Mouse (Mus musculus) forebrain, embryonic 13.5 days (tissue): ENCODE data around the gene Cd37. TPM values are rescaled to one million over a fixed set of nuclear protein-coding genes. Genes with fewer than 3 reads are reported as not detected.

Experiments
- ATAC-seq: fragments of 200-750 bp; cut with Nextera tagmentation; 2 replicates; pipeline ENCODE4 v1.8.0; 2017
- H3K27ac ChIP-seq: fragments of 300-500 bp; sonication (generic); 2 replicates; pipeline ENCODE4 v1.5.1; 2015; ENCODE audit warnings: inconsistent platforms, mild to moderate bottlenecking, moderate library complexity
- H3K27me3 ChIP-seq: fragments of 300-500 bp; sonication (generic); 2 replicates; pipeline ENCODE4 v1.6.1; 2015; ENCODE audit warnings: mild to moderate bottlenecking, inconsistent platforms
- H3K36me3 ChIP-seq: fragments of 300-500 bp; sonication (generic); 2 replicates; pipeline ENCODE4 v1.6.1; 2015; ENCODE audit warnings: mild to moderate bottlenecking, inconsistent platforms; ENCODE audit not compliant: poor library complexity, severe bottlenecking
- H3K4me1 ChIP-seq: fragments of 300-500 bp; sonication (generic); 2 replicates; pipeline ENCODE4 v1.6.1; 2015; ENCODE audit warnings: inconsistent platforms
- H3K4me2 ChIP-seq: fragments of 300-500 bp; sonication (generic); 2 replicates; pipeline ENCODE4 v1.6.1; 2015; ENCODE audit warnings: inconsistent platforms, mild to moderate bottlenecking, moderate library complexity
- H3K4me3 ChIP-seq: fragments of 300-500 bp; sonication (generic); 2 replicates; pipeline ENCODE4 v1.5.1; 2015; ENCODE audit warnings: mild to moderate bottlenecking, inconsistent platforms
- H3K9ac ChIP-seq: fragments of 300-500 bp; sonication (generic); 2 replicates; pipeline ENCODE4 v1.6.1; 2015; ENCODE audit warnings: mild to moderate bottlenecking, inconsistent platforms
- H3K9me3 ChIP-seq: fragments of 300-500 bp; sonication (generic); replicated peaks from 2 replicates; pipeline ENCODE4 v1.6.1; 2016; ENCODE audit warnings: inconsistent platforms
- WGBS: fragments of 180-500 bp; shearing (Covaris S2); methylation state at CpG from one replicate; pipeline ENCODE4 v1.1.7; 2015; 5-methylcytosine and 5-hydroxymethylcytosine counted together
- polyA plus RNA-seq: library from polyadenylated mRNA; unstranded; fragments of >200 nt; fragmentation: Nextera tagmentation; extraction: Ambion mirVana; gene quantifications from 2 replicates; pipeline ENCODE4 v1.2.1, GENCODE M21; 2015

Cd37 gene
- polyA plus RNA-seq, 1 experiment from 2014 or later, result 0.96 TPM

DNA sequence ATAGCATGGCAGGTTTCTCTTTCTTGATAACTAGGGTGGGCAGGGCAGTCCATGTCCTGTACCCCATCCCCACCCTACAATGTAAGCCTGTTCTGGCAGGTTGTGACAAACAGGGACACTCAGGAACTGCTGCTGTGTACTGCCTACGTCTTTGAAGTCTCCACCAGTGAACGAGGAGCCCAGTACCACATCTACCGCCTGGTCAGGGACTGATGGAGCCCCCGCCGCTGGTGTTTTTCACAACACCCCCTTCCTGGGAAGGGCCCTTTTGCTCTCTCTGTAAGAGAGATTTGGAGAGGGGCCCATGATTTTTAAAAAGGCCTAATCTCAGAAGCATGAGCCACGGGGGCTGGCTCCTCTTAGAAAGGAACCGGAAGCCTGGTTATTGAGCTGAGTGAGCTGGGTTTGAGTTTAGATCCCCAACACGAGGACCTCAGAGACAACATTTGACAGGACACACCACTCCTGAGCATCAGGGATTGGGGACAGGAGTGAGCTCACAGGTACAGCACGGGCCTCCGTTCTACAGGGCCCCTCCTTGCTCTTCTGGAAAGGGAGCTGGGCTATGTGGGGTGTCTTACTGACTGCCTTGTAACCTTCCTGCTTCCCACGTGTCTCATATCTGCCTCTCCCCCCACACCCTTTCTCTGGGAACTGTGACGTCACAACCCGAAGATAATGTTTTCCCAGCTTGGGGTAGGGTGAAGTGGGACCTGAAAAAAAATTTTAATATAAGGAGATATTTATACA lies 6.0 kb downstream of the Cd37 start:
- H3K9ac ChIP-seq, result no peak overlapping the region
- 73% methylated on average over 13 of the region's 13 CpGs for WGBS

GRCm38 (mm10) chr7:45231941-45232340 lies 7.0 kb downstream of the Cd37 start:
- no peaks in the 10 kb centered on the region for H3K9me3 ChIP-seq
- no peak for ATAC-seq
- H3K27ac ChIP-seq, result no peak overlapping the region
- peaks cover 52% of the 10 kb centered on the region for H3K36me3 ChIP-seq
- H3K4me3 ChIP-seq, result no peak overlapping the region
- peaks cover 11% of the 10 kb centered on the region; the same call in 1 of the 2 replicates for H3K27me3 ChIP-seq
- 91% methylated on average over 11 of the region's 11 CpGs for WGBS
- H3K9ac ChIP-seq, result no peak overlapping the region
- H3K4me1 ChIP-seq, result peaks cover 35% of the 10 kb centered on the region
- no peak overlapping the region for H3K4me2 ChIP-seq

More for the DNA sequence above, 6.0 kb downstream of the Cd37 start:
- Histone ChIP-seq H3K4me3 (no peak overlapping the region), H3K4me1 (peaks cover 35% of the 10 kb centered on the region), H3K4me2 (no peak overlapping the region), H3K36me3 (peaks cover 44% of the 10 kb centered on the region), H3K27me3 (peaks cover 17% of the 10 kb centered on the region), H3K27ac (peak overlapping the region; percentile 44), H3K9me3 (no peaks in the 10 kb centered on the region)
- ATAC-seq, result no peak

- Histone ChIP-seq H3K36me3 (peaks cover 59% of the 10 kb centered on the region), H3K4me1 (peaks cover 35% of the 10 kb centered on the region), H3K9ac (no peak overlapping the region), H3K27ac (no peak overlapping the region), H3K27me3 (peaks cover 5% of the 10 kb centered on the region; the same call in 1 of the 2 replicates), H3K9me3 (no peaks in the 10 kb centered on the region), H3K4me2 (no peak overlapping the region), H3K4me3 (no peak overlapping the region)
- WGBS, result 90% methylated on average over 12 of the region's 12 CpGs
- no peak for ATAC-seq
These were observed 7.7 kb downstream of the Cd37 start for GRCm38 (mm10) chr7:45231192-45231591.

- Histone ChIP-seq H3K27ac (no peak overlapping the region), H3K4me3 (no peak overlapping the region), H3K36me3 (peaks cover 75% of the 10 kb centered on the region), H3K4me2 (no peak overlapping the region), H3K27me3 (no peaks in the 10 kb centered on the region; the same call in 1 of the 2 replicates), H3K9ac (no peak overlapping the region), H3K4me1 (peaks cover 23% of the 10 kb centered on the region), H3K9me3 (no peaks in the 10 kb centered on the region)
- 93% methylated on average over 7 of the region's 7 CpGs for WGBS
- ATAC-seq, result no peak
These were observed 9.3 kb downstream of the Cd37 start for GRCm38 (mm10) chr7:45229459-45230203.

DNA sequence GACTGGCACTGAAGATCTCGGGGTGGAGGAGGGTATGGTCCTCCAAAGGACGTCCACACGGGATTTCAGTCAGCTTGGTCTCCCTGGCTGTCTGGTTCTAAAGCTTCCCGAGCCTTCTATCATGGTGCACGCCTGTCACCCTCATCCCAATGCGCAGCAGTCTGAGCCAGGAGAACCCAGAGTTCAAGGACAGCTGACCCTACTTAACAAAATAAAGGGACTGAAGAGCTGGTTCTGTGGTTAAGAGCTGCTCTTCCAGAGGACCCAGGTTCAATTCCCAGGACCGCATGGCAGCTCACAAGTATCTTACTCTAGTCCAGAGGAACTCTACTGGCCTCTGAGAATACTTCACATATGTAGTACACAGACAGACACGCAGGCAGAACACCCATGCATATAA lies 9.9 kb downstream of the Cd37 start:
- peaks cover 81% of the 10 kb centered on the region for H3K36me3 ChIP-seq
- H3K9ac ChIP-seq, result no peak overlapping the region
- no peak overlapping the region for H3K4me3 ChIP-seq
- no peak for ATAC-seq
- no peak overlapping the region for H3K27ac ChIP-seq
- no peak overlapping the region for H3K4me2 ChIP-seq
- H3K9me3 ChIP-seq, result no peaks in the 10 kb centered on the region
- H3K27me3 ChIP-seq, result no peaks in the 10 kb centered on the region; the same call in 1 of the 2 replicates
- WGBS, result 95% methylated on average over 8 of the region's 8 CpGs
- peaks cover 17% of the 10 kb centered on the region for H3K4me1 ChIP-seq

DNA sequence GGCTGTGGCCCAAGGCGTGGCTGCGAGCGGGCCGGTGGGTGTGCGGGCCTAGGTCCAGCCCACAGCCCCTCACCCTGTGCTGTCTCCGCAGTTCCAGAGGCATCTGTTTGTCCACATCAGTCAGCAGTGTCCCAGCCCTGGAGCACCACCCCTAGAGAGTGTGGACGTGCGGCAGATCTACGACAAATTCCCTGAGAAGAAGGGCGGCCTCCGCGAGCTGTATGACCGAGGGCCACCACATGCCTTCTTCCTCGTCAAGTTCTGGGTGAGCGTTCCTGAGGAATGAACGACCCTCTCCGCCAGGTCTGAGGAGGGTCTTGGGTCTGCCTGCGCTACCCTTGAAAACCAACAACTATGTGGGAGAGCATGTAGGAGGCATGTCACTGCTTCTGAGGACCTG lies 10.4 kb downstream of the Cd37 start:
- H3K9me3 ChIP-seq, result no peaks in the 10 kb centered on the region
- no peak overlapping the region for H3K4me3 ChIP-seq
- H3K4me1 ChIP-seq, result peaks cover 12% of the 10 kb centered on the region
- no peak overlapping the region for H3K27ac ChIP-seq
- H3K27me3 ChIP-seq, result no peaks in the 10 kb centered on the region
- H3K9ac ChIP-seq, result no peak overlapping the region
- WGBS, result 97% methylated on average over 18 of the region's 18 CpGs
- H3K36me3 ChIP-seq, result peaks cover 86% of the 10 kb centered on the region
- no peak overlapping the region for H3K4me2 ChIP-seq
- no peak for ATAC-seq

DNA sequence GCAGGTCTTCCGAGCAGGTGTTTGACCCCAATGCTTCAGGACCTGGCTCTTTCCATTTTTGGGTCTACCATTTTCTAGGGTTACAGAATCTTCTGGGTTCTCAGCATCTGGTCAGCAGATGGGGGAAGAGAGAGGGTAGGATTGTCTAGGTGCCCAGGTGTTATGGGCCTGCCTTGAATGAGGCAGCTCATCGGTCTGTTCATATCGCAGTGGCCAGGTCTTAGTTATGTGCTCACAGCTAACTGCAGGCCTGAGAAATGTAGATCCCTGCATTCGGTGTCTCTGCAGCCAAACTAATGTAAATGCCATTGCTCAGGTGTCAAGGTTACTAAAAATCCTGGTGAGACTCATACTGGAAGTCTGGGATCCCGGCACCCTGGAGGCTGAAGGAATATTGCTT lies 12.5 kb downstream of the Cd37 start:
- peaks cover 87% of the 10 kb centered on the region for H3K36me3 ChIP-seq
- no peak for ATAC-seq
- H3K27me3 ChIP-seq, result no peaks in the 10 kb centered on the region
- no peaks in the 10 kb centered on the region for H3K4me1 ChIP-seq
- H3K4me2 ChIP-seq, result no peak overlapping the region
- no peak overlapping the region for H3K27ac ChIP-seq
- WGBS, result over 99% methylated on average over 5 of the region's 5 CpGs
- H3K9me3 ChIP-seq, result no peaks in the 10 kb centered on the region
- H3K4me3 ChIP-seq, result no peak overlapping the region
- no peak overlapping the region for H3K9ac ChIP-seq

- WGBS, result 91% methylated on average over 7 of the region's 7 CpGs
- Histone ChIP-seq H3K27me3 (no peaks in the 10 kb centered on the region), H3K4me3 (no peak overlapping the region), H3K9ac (no peak overlapping the region), H3K4me1 (no peaks in the 10 kb centered on the region), H3K4me2 (no peak overlapping the region), H3K36me3 (peaks cover 95% of the 10 kb centered on the region), H3K27ac (no peak overlapping the region), H3K9me3 (no peaks in the 10 kb centered on the region)
- ATAC-seq, result no peak
These were observed 14.1 kb downstream of the Cd37 start for GRCm38 (mm10) chr7:45224826-45225225.

GRCm38 (mm10) chr7:45221680-45222079 lies 17.2 kb downstream of the Cd37 start:
- Histone ChIP-seq H3K9ac (no peak overlapping the region), H3K36me3 (peaks cover 91% of the 10 kb centered on the region), H3K4me3 (no peak overlapping the region), H3K4me1 (peaks cover 29% of the 10 kb centered on the region), H3K27me3 (no peaks in the 10 kb centered on the region), H3K4me2 (no peak overlapping the region), H3K27ac (no peak overlapping the region), H3K9me3 (no peaks in the 10 kb centered on the region)
- ATAC-seq, result no peak
- WGBS, result 84% methylated on average over 2 of the region's 2 CpGs

DNA sequence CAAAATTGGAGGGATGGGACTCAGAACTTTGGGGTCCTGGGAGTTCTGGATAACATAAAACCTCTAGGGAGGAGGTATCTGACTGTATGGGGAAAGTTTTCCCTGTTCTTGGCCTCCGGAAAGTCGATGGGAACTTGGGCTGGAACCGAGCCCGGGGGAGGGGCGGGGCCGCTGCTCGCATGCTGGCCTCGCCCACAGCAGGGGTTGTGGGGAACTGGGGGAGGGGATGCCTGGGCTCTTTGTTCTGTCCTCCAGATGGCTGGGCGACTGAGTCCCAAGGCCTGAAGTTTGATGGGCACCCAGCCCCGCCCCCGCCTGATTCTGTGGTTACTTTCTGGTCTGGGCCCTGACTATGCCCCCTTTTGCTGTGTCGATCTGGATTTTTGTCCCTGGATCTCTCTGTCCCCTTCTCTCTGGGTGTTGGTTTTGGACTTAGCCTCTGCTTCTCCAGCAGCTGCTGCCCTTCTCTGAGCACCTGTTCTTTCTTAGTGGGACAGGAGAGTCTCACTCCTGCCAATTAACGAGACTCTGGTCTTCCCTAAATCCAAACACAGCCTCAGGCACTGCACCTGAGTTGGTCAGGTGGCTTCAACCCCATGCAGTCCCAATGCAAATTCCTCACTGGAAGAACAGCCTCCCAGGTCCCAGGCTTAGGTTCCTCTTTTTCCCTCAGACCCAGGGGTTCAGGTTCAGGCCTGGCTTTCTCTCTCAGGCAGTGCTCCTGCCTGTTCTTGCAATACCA lies 22.3 kb downstream of the Cd37 start:
- no peaks in the 10 kb centered on the region for H3K9me3 ChIP-seq
- peak overlapping the region; percentile 86 for H3K27ac ChIP-seq
- peaks cover 12% of the 10 kb centered on the region for H3K27me3 ChIP-seq
- peaks cover 44% of the 10 kb centered on the region for H3K36me3 ChIP-seq
- H3K4me2 ChIP-seq, result peak overlapping the region; percentile 82
- peak overlapping the region; percentile 88 for H3K9ac ChIP-seq
- peak overlapping the region; percentile 66 for H3K4me3 ChIP-seq
- peak; percentile 87 for ATAC-seq
- H3K4me1 ChIP-seq, result peaks cover 45% of the 10 kb centered on the region
- 0% methylated on average over 13 of the region's 13 CpGs for WGBS

DNA sequence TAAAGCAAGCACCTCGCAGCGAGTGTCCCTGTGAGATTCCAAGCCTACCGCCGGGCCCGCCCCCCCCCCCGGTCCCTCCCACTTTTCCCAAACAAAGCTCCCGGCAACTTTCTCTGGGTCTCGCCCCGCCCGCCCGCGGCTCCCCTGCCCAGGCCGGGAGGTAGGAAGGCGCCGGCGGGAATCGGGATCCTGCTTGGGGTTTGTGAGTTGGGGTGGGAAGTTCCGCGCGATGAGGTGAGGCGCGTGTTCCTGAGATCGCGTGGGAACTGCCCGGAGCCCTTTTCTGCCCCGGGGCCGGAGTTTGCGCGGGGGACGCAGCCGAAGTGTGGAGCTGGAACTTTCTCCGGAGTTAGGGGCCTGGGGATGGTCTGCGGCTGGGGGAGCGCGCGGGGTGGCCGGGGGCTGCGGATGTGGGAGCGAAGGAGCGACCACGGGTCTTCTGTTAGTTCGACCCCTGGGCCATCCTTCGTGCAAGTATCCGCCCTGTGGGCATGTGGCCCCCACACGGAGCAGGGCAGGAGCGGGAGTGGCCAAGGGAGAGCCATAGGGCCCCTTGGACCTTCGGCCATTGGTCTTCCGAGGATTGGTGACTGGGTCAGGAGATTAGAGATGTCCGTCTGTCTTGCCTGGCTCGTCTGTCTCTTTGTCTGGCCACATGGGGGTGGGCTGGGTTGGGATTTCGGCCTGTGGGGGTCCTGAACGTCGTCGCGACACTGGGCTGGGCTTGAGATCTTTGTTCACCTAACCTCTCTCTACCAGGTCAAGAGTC lies 23.1 kb downstream of the Cd37 start, which contains the start of gene Tead2:
Tead2 (plus strand) TSS at position 81 of the 769 bp plus-strand sequence.
- peak within 1 kb of the TSS; percentile 86 for H3K27ac ChIP-seq
- H3K27me3 ChIP-seq, result peaks cover 20% of the 10 kb centered on the region
- H3K4me2 ChIP-seq, result peak within 1 kb of the TSS; percentile 82
- H3K9me3 ChIP-seq, result no peaks in the 10 kb centered on the region
- H3K4me1 ChIP-seq, result peaks cover 48% of the 10 kb centered on the region
- peak; percentile 60 for ATAC-seq
- H3K36me3 ChIP-seq, result peaks cover 36% of the 10 kb centered on the region
- WGBS, result under 1% methylated on average over 54 of the region's 55 CpGs
- H3K9ac ChIP-seq, result peak within 1 kb of the TSS; percentile 88
- H3K4me3 ChIP-seq, result peak within 1 kb of the TSS; percentile 66
